Mouse (Mus musculus): Measurements from ENCODE around the gene Ctbp2.

- TF ChIP-seq GATA1 (IDR thresholded peaks at IDR 0.05; ENCODE audit: low read length), result no peak
- no peak for TF ChIP-seq TAL1 (IDR thresholded peaks at IDR 0.05; ENCODE audit: low read length)
Measured at GRCm38 (mm10) chr7:133123244-133123998, 733 bp downstream of the Ctbp2 start, which contains the start of gene Fgfr2.

All from erythroblast, embryonic 14.5 days (primary cell).